Mouse (Mus musculus) C2C12 (cell line): ENCODE results near the gene Cxcr1. TPM values are rescaled to one million over a fixed set of nuclear protein-coding genes. Genes with fewer than 3 reads are reported as not detected.
A peak's percentile ranks its signal among the peaks of the same experiment; 100 is the strongest.

Source experiments
- H3K27me3 ChIP-seq: one replicate; pipeline ENCODE4 v1.6.1; 2011; ENCODE audit not compliant: control insufficient read depth, insufficient read depth, insufficient read length
- H3K36me3 ChIP-seq: one replicate; pipeline ENCODE4 v1.6.1; 2011; ENCODE audit not compliant: control insufficient read depth, insufficient read depth
- H3K4me3 ChIP-seq: one replicate; pipeline ENCODE4 v1.5.1; 2011; ENCODE audit warnings: mild to moderate bottlenecking, control low read depth; ENCODE audit not compliant: poor library complexity, insufficient read depth, severe bottlenecking
- H3K79me2 ChIP-seq: one replicate; pipeline ENCODE4 v1.6.1; 2011; ENCODE audit not compliant: control insufficient read depth, insufficient read depth
- H3K79me3 ChIP-seq: one replicate; pipeline ENCODE4 v1.6.1; 2011; ENCODE audit warnings: low read depth, control low read depth
- H3ac ChIP-seq: one replicate; pipeline ENCODE3; 2011; ENCODE audit warnings: low read depth; ENCODE audit not compliant: control insufficient read depth, insufficient read length
- CEBPB ChIP-seq: IDR thresholded peaks from one replicate; pipeline ENCODE4 v1.6.1; 2011; ENCODE audit warnings: low read depth, mild to moderate bottlenecking, control low read depth, moderate library complexity
- CTCF ChIP-seq: IDR thresholded peaks from one replicate; pipeline ENCODE4 v1.5.1; 2011; ENCODE audit not compliant: control insufficient read depth, insufficient read depth, insufficient read length
- FOSL1 ChIP-seq: IDR thresholded peaks from one replicate; pipeline ENCODE4 v1.8.0; 2011; ENCODE audit warnings: mild to moderate bottlenecking, low read length; ENCODE audit not compliant: poor library complexity, insufficient read depth, severe bottlenecking
- MAX ChIP-seq: IDR thresholded peaks from one replicate; pipeline ENCODE4 v1.6.1; 2011; ENCODE audit warnings: mild to moderate bottlenecking, control low read depth
- MYOD1 ChIP-seq: IDR thresholded peaks from one replicate; pipeline ENCODE4 v1.6.1; 2011; ENCODE audit warnings: low read depth; ENCODE audit not compliant: control insufficient read depth, insufficient read length
- MYOG ChIP-seq: IDR thresholded peaks from one replicate; pipeline ENCODE4 v1.6.1; 2011; ENCODE audit not compliant: control insufficient read depth, insufficient read length; ENCODE audit errors: extremely low read depth
- USF1 ChIP-seq: IDR thresholded peaks from one replicate; pipeline ENCODE4 v1.6.1; 2011; ENCODE audit warnings: low read depth, mild to moderate bottlenecking, control low read depth, moderate library complexity
- polyA plus RNA-seq: library from polyadenylated mRNA; unstranded; fragments of >200 nt; fragmentation: generic; extraction: Trizol; gene quantifications from one replicate; pipeline ENCODE4 v1.2.1, GENCODE M21; 2012; ENCODE audit warnings: missing spikeins

The Cxcr1 gene
- polyA plus RNA-seq, 1 experiment, result not detected

DNA sequence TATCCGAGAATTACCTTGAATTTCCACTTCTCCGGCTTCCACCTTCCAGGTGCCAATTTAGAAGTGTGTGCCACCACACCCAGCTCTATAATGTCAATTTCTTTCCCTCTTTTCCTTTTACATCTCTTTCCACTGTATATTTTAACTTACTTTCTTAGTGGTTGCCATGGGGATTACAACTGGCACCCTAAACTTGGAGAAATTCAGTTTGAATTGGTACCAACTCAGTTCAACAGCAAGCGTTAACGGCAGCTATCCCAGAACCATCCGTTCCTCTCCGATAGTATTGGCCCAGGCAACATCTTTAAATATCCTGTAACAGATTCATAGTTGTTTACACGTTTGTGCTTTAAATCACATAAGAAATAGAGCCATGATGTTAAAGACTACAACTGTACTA lies 25.5 kb upstream of the Cxcr1 start:
- H3K79me3 ChIP-seq, result no peaks in the 10 kb centered on the region
- no peaks in the 10 kb centered on the region for H3K79me2 ChIP-seq
- H3K27me3 ChIP-seq, result peaks cover 3% of the 10 kb centered on the region
- no peak overlapping the region for H3K4me3 ChIP-seq
- TF ChIP-seq MYOG (no peak), MYOD1 (no peak), FOSL1 (no peak), CEBPB (no peak), USF1 (no peak), MAX (no peak), CTCF (no peak)
- no peak overlapping the region for H3ac ChIP-seq
- no peaks in the 10 kb centered on the region for H3K36me3 ChIP-seq

DNA sequence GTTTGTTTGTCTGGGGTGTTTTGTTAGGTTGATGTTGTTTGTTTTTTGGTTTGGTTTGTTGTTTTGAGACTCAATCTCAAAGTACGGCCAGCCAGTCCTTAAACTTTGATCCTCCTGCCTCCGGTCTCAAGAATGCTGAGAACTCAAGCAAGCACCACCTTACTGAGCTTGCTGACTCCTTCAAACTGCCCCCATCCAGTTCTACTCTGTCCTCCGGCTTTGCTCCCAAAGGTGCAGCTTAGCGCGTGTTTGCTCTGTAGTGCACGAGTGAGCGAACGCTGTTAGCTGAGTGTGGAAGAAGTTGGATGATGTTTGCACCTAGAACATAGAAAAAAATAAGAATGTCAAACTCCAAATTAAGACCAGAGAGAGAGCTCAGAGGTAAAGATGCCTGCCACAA lies 14.5 kb upstream of the Cxcr1 start:
- Histone ChIP-seq H3K36me3 (no peaks in the 10 kb centered on the region), H3K79me2 (no peaks in the 10 kb centered on the region), H3K27me3 (no peaks in the 10 kb centered on the region), H3K4me3 (no peak overlapping the region), H3ac (no peak overlapping the region), H3K79me3 (no peaks in the 10 kb centered on the region)
- TF ChIP-seq USF1 (no peak), MYOD1 (no peak), CEBPB (no peak), MAX (no peak), FOSL1 (no peak), CTCF (no peak), MYOG (no peak)

DNA sequence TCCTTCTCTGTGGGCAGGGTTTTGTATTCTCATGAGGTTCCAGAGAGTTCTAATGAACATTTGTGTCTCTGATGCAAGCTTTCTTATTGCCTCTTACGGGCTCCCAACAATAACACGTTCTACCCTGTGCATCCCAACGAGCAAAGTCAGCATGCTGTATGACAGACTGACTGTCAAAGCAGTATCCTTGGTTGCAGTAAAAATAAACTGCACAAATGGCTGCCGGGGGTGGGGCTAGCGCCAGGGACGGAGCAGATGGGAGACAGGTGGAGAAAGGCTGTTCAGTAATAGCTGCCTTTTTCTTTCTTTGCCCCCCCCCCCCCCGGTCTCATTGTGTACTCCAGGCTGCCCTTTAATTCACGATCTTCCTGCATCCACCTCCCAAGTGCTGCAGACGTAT lies 13.5 kb upstream of the Cxcr1 start:
- Histone ChIP-seq H3ac (no peak overlapping the region), H3K79me2 (no peaks in the 10 kb centered on the region), H3K4me3 (no peak overlapping the region), H3K79me3 (no peaks in the 10 kb centered on the region), H3K27me3 (no peaks in the 10 kb centered on the region), H3K36me3 (no peaks in the 10 kb centered on the region)
- TF ChIP-seq MAX (no peak), USF1 (no peak), MYOD1 (no peak), CEBPB (no peak), MYOG (no peak), FOSL1 (no peak), CTCF (no peak)

DNA sequence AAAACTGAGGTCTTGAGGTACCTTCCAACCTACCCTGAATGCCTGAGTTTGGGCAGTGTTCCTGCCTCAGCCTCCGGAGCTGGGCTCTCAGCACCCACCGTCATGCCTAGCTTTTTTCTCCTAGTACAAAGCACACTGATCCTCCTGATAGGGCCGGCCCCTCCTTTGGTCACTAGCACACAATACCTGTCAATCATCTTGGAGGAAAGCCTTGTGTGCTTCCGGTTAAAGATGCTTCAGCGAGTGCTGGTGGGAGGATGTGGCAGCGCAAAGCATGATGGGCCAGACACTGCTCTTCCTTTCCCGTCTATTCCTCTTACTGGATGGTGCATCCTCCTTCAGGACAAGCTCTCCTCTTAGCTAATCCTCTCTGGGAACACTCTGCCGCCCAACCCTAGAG lies 12.2 kb upstream of the Cxcr1 start:
- Histone ChIP-seq H3ac (no peak overlapping the region), H3K36me3 (no peaks in the 10 kb centered on the region), H3K79me3 (no peaks in the 10 kb centered on the region), H3K4me3 (no peak overlapping the region), H3K79me2 (no peaks in the 10 kb centered on the region), H3K27me3 (no peaks in the 10 kb centered on the region)
- TF ChIP-seq USF1 (no peak), MAX (no peak), FOSL1 (no peak), CTCF (no peak), CEBPB (no peak), MYOG (no peak), MYOD1 (no peak)

DNA sequence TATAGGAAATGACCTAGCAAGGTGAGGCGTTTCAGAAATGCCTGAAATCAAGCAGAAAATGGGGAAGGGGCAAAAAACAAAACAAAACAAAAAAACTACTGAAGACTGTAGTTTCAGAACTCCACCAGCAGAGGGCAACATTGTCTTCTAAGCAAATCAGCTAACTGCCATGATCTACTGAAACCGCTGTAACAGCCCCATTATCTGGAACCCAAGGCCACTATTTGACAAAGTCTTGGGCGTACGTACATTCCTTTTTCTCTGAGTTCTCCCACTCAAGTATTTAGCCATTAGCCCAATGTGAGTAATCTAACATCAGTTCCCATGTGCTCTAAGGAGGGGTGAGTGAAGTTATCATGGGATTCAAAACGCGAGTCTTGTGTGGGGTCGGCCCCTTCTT lies 11.4 kb upstream of the Cxcr1 start:
- no peak for TF ChIP-seq CEBPB
- TF ChIP-seq CTCF, result peak; percentile 11
- TF ChIP-seq MAX, result no peak
- no peak overlapping the region for H3K4me3 ChIP-seq
- no peak overlapping the region for H3ac ChIP-seq
- H3K27me3 ChIP-seq, result no peaks in the 10 kb centered on the region
- H3K79me3 ChIP-seq, result no peaks in the 10 kb centered on the region
- no peaks in the 10 kb centered on the region for H3K36me3 ChIP-seq
- H3K79me2 ChIP-seq, result no peaks in the 10 kb centered on the region

- TF ChIP-seq USF1 (peak; percentile 24), CEBPB (no peak)
- H3K4me3 ChIP-seq, result no peak overlapping the region
- H3ac ChIP-seq, result no peak overlapping the region
These were observed 9.0 kb upstream of the Cxcr1 start for GRCm38 (mm10) chr1:74203457-74203856.

More at GRCm38 (mm10) chr1:74203457-74203856, 9.0 kb upstream of the Cxcr1 start:
- Histone ChIP-seq H3K79me3 (no peaks in the 10 kb centered on the region), H3K79me2 (no peaks in the 10 kb centered on the region), H3K27me3 (no peaks in the 10 kb centered on the region), H3K36me3 (no peaks in the 10 kb centered on the region)
